Mouse (Mus musculus) neural tube, embryonic 13.5 days (tissue): Measurements from ENCODE around the gene Atp5b. TPM values are rescaled to one million over a fixed set of nuclear protein-coding genes. Genes with fewer than 3 reads are reported as not detected.
A peak's percentile ranks its signal among the peaks of the same experiment; 100 is the strongest.

Source experiments
- ATAC-seq: fragments of 200-750 bp; cut with Nextera tagmentation; 2 replicates; pipeline ENCODE4 v1.8.0; 2017; ENCODE audit warnings: low read depth, mild to moderate bottlenecking, moderate TSS enrichment, moderate library complexity
- H3K27ac ChIP-seq: fragments of 300-500 bp; sonication (generic); replicated peaks from 2 replicates; pipeline ENCODE4 v1.5.1; 2015; ENCODE audit warnings: moderate library complexity, mild to moderate bottlenecking, inconsistent platforms
- H3K27me3 ChIP-seq: fragments of 300-500 bp; sonication (generic); 2 replicates; pipeline ENCODE4 v1.6.1; 2015; ENCODE audit warnings: mild to moderate bottlenecking, inconsistent platforms
- H3K36me3 ChIP-seq: fragments of 300-500 bp; sonication (generic); 2 replicates; pipeline ENCODE4 v1.6.1; 2015; ENCODE audit warnings: mild to moderate bottlenecking, inconsistent platforms
- H3K4me1 ChIP-seq: fragments of 300-500 bp; sonication (generic); replicated peaks from 2 replicates; pipeline ENCODE4 v1.6.1; 2015; ENCODE audit warnings: inconsistent platforms
- H3K4me2 ChIP-seq: fragments of 300-500 bp; sonication (generic); 2 replicates; pipeline ENCODE4 v1.6.1; 2015; ENCODE audit warnings: inconsistent platforms, mild to moderate bottlenecking, moderate library complexity
- H3K4me3 ChIP-seq: fragments of 300-500 bp; sonication (generic); 2 replicates; pipeline ENCODE4 v1.5.1; 2015; ENCODE audit warnings: mild to moderate bottlenecking, inconsistent platforms
- H3K9ac ChIP-seq: fragments of 300-500 bp; sonication (generic); 2 replicates; pipeline ENCODE4 v1.6.1; 2015; ENCODE audit warnings: moderate library complexity, mild to moderate bottlenecking, inconsistent platforms
- H3K9me3 ChIP-seq: fragments of 300-500 bp; sonication (generic); 2 replicates; pipeline ENCODE4 v1.6.1; 2016; ENCODE audit warnings: inconsistent platforms
- whole genome bisulfite sequencing: fragments of 180-500 bp; shearing (Covaris S2); methylation state at CpG from one replicate; pipeline ENCODE4 v1.1.7; 2015; 5-methylcytosine and 5-hydroxymethylcytosine counted together
- polyA plus RNA-seq: library from polyadenylated mRNA; unstranded; fragments of >200 nt; fragmentation: Nextera tagmentation; extraction: Ambion mirVana; gene quantifications from 2 replicates; pipeline ENCODE4 v1.2.1, GENCODE M21; 2015

Atp5b gene
- polyA plus RNA-seq = 2,119 and 2,171 TPM in 2 replicates

DNA sequence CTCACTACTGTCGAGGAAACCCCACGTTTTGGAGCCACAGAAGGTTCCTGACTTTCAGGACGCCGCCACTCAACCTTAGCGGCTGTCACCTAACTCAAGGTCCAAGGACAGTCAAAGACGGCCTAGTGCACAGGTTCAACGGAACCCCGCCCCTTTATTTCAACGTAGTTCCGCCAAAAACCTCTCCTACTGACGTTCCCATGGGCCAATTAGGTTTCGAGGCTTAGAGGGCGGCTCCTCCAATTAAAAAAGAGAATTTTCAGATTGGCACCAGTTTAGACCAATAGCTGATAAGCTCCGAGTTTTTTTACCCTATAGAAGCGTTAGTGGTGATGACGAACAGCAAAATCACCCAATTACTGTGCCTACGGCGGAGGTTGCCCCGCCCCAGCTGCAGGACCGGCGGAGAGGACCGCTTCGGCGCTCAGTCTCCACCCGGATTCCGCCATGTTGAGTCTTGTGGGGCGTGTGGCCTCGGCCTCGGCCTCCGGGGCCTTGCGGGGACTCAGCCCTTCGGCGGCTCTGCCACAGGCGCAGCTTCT, at the start of gene Atp5b:
TSS of gene Atp5b (plus strand) at position 394 of the 542 bp plus-strand sequence.
- H3K27ac ChIP-seq = peak within 1 kb of the TSS; percentile 89
- H3K9ac ChIP-seq = peak within 1 kb of the TSS; percentile 97
- H3K27me3 ChIP-seq = no peaks in the 10 kb centered on the region
- peak; percentile 99 for ATAC-seq
- WGBS = 0% methylated on average over 34 of the region's 34 CpGs
- H3K36me3 ChIP-seq = peaks cover 35% of the 10 kb centered on the region
- H3K9me3 ChIP-seq = no peaks in the 10 kb centered on the region
- peak within 1 kb of the TSS; percentile 85 for H3K4me3 ChIP-seq
- peak within 1 kb of the TSS; percentile 96 for H3K4me2 ChIP-seq
- peaks cover 24% of the 10 kb centered on the region for H3K4me1 ChIP-seq

GRCm38 (mm10) chr10:128036746-128037425, 46.2 kb upstream of the Atp5b start:
- H3K4me3 ChIP-seq = peak overlapping the region; percentile 92
- peak overlapping the region; percentile 93 for H3K27ac ChIP-seq
- peak overlapping the region; percentile 94 for H3K4me2 ChIP-seq
- peak overlapping the region; percentile 97 for H3K9ac ChIP-seq
- H3K36me3 ChIP-seq = peaks cover 36% of the 10 kb centered on the region
- H3K4me1 ChIP-seq = peaks cover 48% of the 10 kb centered on the region
- no peaks in the 10 kb centered on the region for H3K27me3 ChIP-seq
- no peak for ATAC-seq
- 3% methylated on average over 10 of the region's 10 CpGs for WGBS
- no peaks in the 10 kb centered on the region for H3K9me3 ChIP-seq

DNA sequence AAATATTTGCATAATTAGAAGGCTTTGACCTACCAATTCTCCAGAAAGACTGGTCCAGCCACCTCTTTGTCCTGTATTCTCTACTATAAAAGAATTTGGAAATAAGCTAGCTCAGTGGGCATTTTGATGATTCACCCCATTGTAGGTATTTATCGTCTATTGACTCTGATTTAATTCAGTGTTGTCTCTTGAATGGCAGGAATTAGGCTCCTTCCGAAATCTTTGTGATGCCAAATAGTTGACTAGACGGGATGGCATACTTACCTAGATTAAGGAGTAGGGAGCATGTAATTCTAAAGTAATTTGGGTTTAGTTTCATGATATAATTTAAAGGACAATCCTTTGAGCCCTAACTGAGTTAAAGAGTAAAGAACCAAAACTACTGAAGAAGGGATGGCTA, 45.2 kb upstream of the Atp5b start:
- Histone ChIP-seq H3K27me3 (no peaks in the 10 kb centered on the region), H3K4me2 (peak overlapping the region; percentile 94), H3K4me3 (no peak overlapping the region), H3K9ac (0 out of 2 replicates have a peak overlapping the region, but pooled peaks have one; percentile 38), H3K9me3 (no peaks in the 10 kb centered on the region), H3K27ac (no peak overlapping the region), H3K36me3 (peaks cover 41% of the 10 kb centered on the region), H3K4me1 (peaks cover 48% of the 10 kb centered on the region)
- 74% methylated on average over 3 of the region's 3 CpGs for WGBS
- ATAC-seq = no peak

GRCm38 (mm10) chr10:128039167-128039566, 43.9 kb upstream of the Atp5b start:
- H3K9me3 ChIP-seq = no peaks in the 10 kb centered on the region
- no peak overlapping the region for H3K27ac ChIP-seq
- no peaks in the 10 kb centered on the region for H3K27me3 ChIP-seq
- no peak overlapping the region for H3K4me2 ChIP-seq
- H3K9ac ChIP-seq = 0 out of 2 replicates have a peak overlapping the region, but pooled peaks have one; percentile 17
- 59% methylated on average over 5 of the region's 5 CpGs for WGBS
- no peak overlapping the region for H3K4me3 ChIP-seq
- peaks cover 54% of the 10 kb centered on the region for H3K4me1 ChIP-seq
- no peak for ATAC-seq
- peaks cover 53% of the 10 kb centered on the region for H3K36me3 ChIP-seq

DNA sequence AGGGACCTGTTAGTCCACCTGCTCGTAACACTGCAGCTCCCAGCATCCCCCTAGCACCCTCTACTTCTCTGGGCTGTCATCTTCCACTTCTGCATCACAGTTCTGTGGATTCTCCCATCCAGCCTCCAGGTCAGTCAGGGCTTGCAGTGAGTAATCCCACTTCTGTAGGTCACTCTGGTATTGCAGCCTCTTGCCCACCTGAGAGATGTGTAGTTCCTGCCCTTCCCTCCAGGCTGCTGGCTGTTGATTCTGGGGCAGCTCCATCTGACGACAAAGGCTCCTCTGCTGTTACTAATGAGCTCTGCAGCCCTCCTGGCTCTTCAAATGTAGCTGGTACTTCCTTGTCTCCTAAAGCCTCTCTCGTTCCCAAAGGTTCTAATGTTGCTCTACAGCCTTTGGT, 43.2 kb upstream of the Atp5b start:
- no peak for ATAC-seq
- H3K4me1 ChIP-seq = peaks cover 56% of the 10 kb centered on the region

DNA sequence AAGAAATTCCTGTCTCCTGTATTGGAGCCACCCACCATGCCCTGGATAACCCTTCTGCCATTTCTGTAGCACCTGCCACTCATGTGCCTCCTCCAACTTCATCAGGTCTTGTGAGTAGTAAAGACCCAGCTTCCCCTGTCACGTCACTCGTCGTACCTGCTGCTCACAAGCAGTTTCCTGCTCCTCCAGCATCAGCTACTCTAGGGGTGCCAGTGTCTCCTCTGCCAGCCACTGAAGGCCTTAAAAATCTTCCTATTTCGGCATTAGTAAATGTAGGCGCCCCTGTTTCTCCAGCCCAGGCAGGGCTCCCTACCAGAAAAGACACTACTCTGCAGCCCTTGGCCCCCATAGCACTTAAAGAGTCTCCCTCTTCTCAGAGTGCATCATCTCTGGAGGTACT, 42.8 kb upstream of the Atp5b start:
- H3K9ac ChIP-seq = no peak overlapping the region
- WGBS = 94% methylated on average over 5 of the region's 5 CpGs
- no peak overlapping the region for H3K4me3 ChIP-seq
- H3K27ac ChIP-seq = no peak overlapping the region
- H3K4me1 ChIP-seq = peaks cover 58% of the 10 kb centered on the region
- ATAC-seq = no peak
- no peak overlapping the region for H3K4me2 ChIP-seq
- no peaks in the 10 kb centered on the region for H3K27me3 ChIP-seq
- H3K9me3 ChIP-seq = no peaks in the 10 kb centered on the region
- peaks cover 64% of the 10 kb centered on the region for H3K36me3 ChIP-seq

More for the DNA sequence above, 43.2 kb upstream of the Atp5b start:
- H3K27ac ChIP-seq = no peak overlapping the region
- H3K4me3 ChIP-seq = no peak overlapping the region
- no peak overlapping the region for H3K4me2 ChIP-seq
- WGBS = 74% methylated on average over 3 of the region's 3 CpGs
- peak overlapping the region; percentile 1; the same call in 1 of the 2 replicates for H3K9ac ChIP-seq
- no peaks in the 10 kb centered on the region for H3K27me3 ChIP-seq
- H3K9me3 ChIP-seq = no peaks in the 10 kb centered on the region
- H3K36me3 ChIP-seq = peaks cover 60% of the 10 kb centered on the region

GRCm38 (mm10) chr10:128041636-128042035, 41.4 kb upstream of the Atp5b start:
- ATAC-seq = no peak
- Histone ChIP-seq H3K27me3 (no peaks in the 10 kb centered on the region), H3K4me2 (no peak overlapping the region), H3K4me3 (no peak overlapping the region), H3K9me3 (no peaks in the 10 kb centered on the region), H3K27ac (no peak overlapping the region), H3K9ac (no peak overlapping the region), H3K4me1 (peaks cover 57% of the 10 kb centered on the region), H3K36me3 (peaks cover 77% of the 10 kb centered on the region)
- 79% methylated on average over 4 of the region's 4 CpGs for whole genome bisulfite sequencing

- no peaks in the 10 kb centered on the region for H3K9me3 ChIP-seq
- H3K9ac ChIP-seq = no peak overlapping the region
- no peak for ATAC-seq
- H3K4me2 ChIP-seq = no peak overlapping the region
- WGBS = 91% methylated on average over 3 of the region's 3 CpGs
- H3K27ac ChIP-seq = no peak overlapping the region
- H3K36me3 ChIP-seq = peaks cover 84% of the 10 kb centered on the region
- H3K27me3 ChIP-seq = no peaks in the 10 kb centered on the region
- H3K4me1 ChIP-seq = peaks cover 49% of the 10 kb centered on the region
- no peak overlapping the region for H3K4me3 ChIP-seq
Measured at GRCm38 (mm10) chr10:128042466-128042865, 40.6 kb upstream of the Atp5b start.

GRCm38 (mm10) chr10:128043041-128043835, 39.8 kb upstream of the Atp5b start:
- no peaks in the 10 kb centered on the region for H3K27me3 ChIP-seq
- H3K27ac ChIP-seq = no peak overlapping the region
- no peak overlapping the region for H3K4me3 ChIP-seq
- ATAC-seq = no peak
- 75% methylated on average over 3 of the region's 3 CpGs for WGBS
- no peak overlapping the region for H3K4me2 ChIP-seq
- H3K4me1 ChIP-seq = peaks cover 42% of the 10 kb centered on the region
- no peaks in the 10 kb centered on the region for H3K9me3 ChIP-seq
- H3K9ac ChIP-seq = 0 out of 2 replicates have a peak overlapping the region, but pooled peaks have one; percentile 49
- H3K36me3 ChIP-seq = peaks cover 92% of the 10 kb centered on the region

- Histone ChIP-seq H3K9ac (no peak overlapping the region), H3K4me1 (peaks cover 15% of the 10 kb centered on the region), H3K27me3 (no peaks in the 10 kb centered on the region), H3K27ac (no peak overlapping the region), H3K4me2 (no peak overlapping the region), H3K9me3 (no peaks in the 10 kb centered on the region), H3K4me3 (no peak overlapping the region), H3K36me3 (peaks cover 87% of the 10 kb centered on the region)
- WGBS = 93% methylated on average over 8 of the region's 8 CpGs
- no peak for ATAC-seq
Measured at GRCm38 (mm10) chr10:128048157-128048556, 34.9 kb upstream of the Atp5b start.

DNA sequence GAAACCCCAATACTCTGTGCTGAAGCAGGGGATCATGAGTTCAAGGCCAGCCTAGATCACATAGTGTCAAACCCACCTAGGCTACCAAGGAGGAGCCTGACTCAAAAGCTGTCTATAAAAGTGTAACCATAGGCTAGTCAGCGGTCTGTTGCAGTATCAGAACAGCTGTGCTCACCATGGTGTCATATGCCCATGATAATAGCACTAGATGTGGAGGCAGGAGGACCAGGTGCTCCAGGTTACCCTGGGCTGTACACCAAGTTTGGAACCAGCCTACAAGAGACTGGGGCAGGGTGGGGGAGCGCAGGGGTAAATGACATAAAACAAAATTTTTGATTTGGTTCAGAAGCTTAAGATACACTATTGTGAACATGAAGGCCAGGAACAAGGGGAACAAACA, 33.3 kb upstream of the Atp5b start:
- H3K4me2 ChIP-seq = no peak overlapping the region
- no peak overlapping the region for H3K9ac ChIP-seq
- no peak overlapping the region for H3K27ac ChIP-seq
- no peaks in the 10 kb centered on the region for H3K27me3 ChIP-seq
- 99% methylated on average over 2 of the region's 2 CpGs for WGBS
- peaks cover 71% of the 10 kb centered on the region for H3K36me3 ChIP-seq
- ATAC-seq = no peak
- 0 out of 2 replicates have a peak, but pooled peaks cover 4% of the 10 kb centered on the region for H3K4me1 ChIP-seq
- no peaks in the 10 kb centered on the region for H3K9me3 ChIP-seq
- no peak overlapping the region for H3K4me3 ChIP-seq

DNA sequence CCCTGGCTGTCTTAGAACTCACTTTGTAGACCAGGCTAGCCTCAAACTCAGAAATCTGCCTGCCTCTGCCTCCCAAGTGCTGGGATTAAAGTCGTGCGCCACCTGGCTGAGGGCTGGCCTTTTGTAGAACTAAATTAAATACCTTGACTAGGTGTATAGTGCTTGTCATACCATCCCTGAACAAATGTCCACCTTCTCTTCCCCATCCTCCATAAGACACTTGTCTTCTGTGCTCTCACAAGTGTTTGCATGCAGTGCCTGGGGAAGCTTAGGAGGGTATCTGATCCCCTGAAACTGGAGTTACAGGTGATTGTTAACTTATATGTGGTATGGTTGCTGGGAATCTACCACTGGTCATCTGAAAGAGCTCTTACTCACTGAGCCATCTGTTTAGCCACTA, 32.7 kb upstream of the Atp5b start:
- Histone ChIP-seq H3K36me3 (peaks cover 66% of the 10 kb centered on the region), H3K27ac (no peak overlapping the region), H3K4me2 (no peak overlapping the region), H3K27me3 (no peaks in the 10 kb centered on the region), H3K9ac (no peak overlapping the region), H3K4me1 (no peaks in the 10 kb centered on the region), H3K4me3 (no peak overlapping the region), H3K9me3 (no peaks in the 10 kb centered on the region)
- ATAC-seq = no peak
- WGBS = 88% methylated on average over 2 of the region's 2 CpGs
